Mouse (Mus musculus): ENCODE results near the gene Adam15. TPM values are rescaled to one million over a fixed set of nuclear protein-coding genes. Genes with fewer than 3 reads are reported as not detected.

Gene Adam15
- polyA plus RNA-seq, 1 experiment from 2014 or later: 24.1 TPM

GRCm38 (mm10) chr3:89390111-89390515, 40.3 kb upstream of the Adam15 start:
- no peak overlapping the region for H3K4me3 ChIP-seq
- H3K4me2 ChIP-seq: no peak overlapping the region
- H3K4me1 ChIP-seq: peaks cover 54% of the 10 kb centered on the region
- no peaks in the 10 kb centered on the region for H3K9me3 ChIP-seq (replicated peaks)
- H3K27ac ChIP-seq: no peak overlapping the region
- 48% methylated on average over 5 of the region's 5 CpGs for WGBS
- peaks cover 21% of the 10 kb centered on the region for H3K27me3 ChIP-seq
- H3K36me3 ChIP-seq (ENCODE audit: poor library complexity, severe bottlenecking): no peaks in the 10 kb centered on the region
- no peak overlapping the region for H3K9ac ChIP-seq
- no peak for ATAC-seq

- Histone ChIP-seq H3K4me1 (peaks cover 49% of the 10 kb centered on the region), H3K36me3 (ENCODE audit: poor library complexity, severe bottlenecking) (no peaks in the 10 kb centered on the region), H3K4me3 (no peak overlapping the region), H3K9ac (no peak overlapping the region), H3K27ac (no peak overlapping the region), H3K9me3 (replicated peaks) (no peaks in the 10 kb centered on the region), H3K27me3 (peaks cover 18% of the 10 kb centered on the region), H3K4me2 (no peak overlapping the region)
- WGBS: 71% methylated on average over 6 of the region's 6 CpGs
- ATAC-seq: peak; percentile 7; the same call in 1 of the 2 replicates
Observed at GRCm38 (mm10) chr3:89388901-89389740, 39.3 kb upstream of the Adam15 start.

GRCm38 (mm10) chr3:89388134-89388881, 38.5 kb upstream of the Adam15 start:
- Histone ChIP-seq H3K4me3 (no peak overlapping the region), H3K36me3 (ENCODE audit: poor library complexity, severe bottlenecking) (no peaks in the 10 kb centered on the region), H3K9me3 (replicated peaks) (no peaks in the 10 kb centered on the region), H3K4me2 (no peak overlapping the region), H3K4me1 (peaks cover 44% of the 10 kb centered on the region), H3K9ac (no peak overlapping the region), H3K27me3 (peaks cover 18% of the 10 kb centered on the region), H3K27ac (no peak overlapping the region)
- ATAC-seq: peak; percentile 12; the same call in 1 of the 2 replicates
- 78% methylated on average over 11 of the region's 11 CpGs for WGBS

GRCm38 (mm10) chr3:89387632-89388031, 37.8 kb upstream of the Adam15 start:
- Histone ChIP-seq H3K36me3 (ENCODE audit: poor library complexity, severe bottlenecking) (no peaks in the 10 kb centered on the region), H3K9me3 (replicated peaks) (no peaks in the 10 kb centered on the region), H3K27me3 (peaks cover 13% of the 10 kb centered on the region), H3K27ac (no peak overlapping the region), H3K9ac (no peak overlapping the region), H3K4me2 (no peak overlapping the region), H3K4me3 (no peak overlapping the region), H3K4me1 (peaks cover 39% of the 10 kb centered on the region)
- WGBS: 72% methylated on average over 11 of the region's 11 CpGs
- no peak for ATAC-seq

- no peaks in the 10 kb centered on the region for H3K36me3 ChIP-seq (ENCODE audit: poor library complexity, severe bottlenecking)
- WGBS: 56% methylated on average over 17 of the region's 17 CpGs
- H3K4me1 ChIP-seq: peaks cover 30% of the 10 kb centered on the region
- peaks cover 4% of the 10 kb centered on the region for H3K27me3 ChIP-seq
- H3K9me3 ChIP-seq (replicated peaks): no peaks in the 10 kb centered on the region
- no peak for ATAC-seq
- no peak overlapping the region for H3K4me2 ChIP-seq
- H3K4me3 ChIP-seq: no peak overlapping the region
- H3K27ac ChIP-seq: no peak overlapping the region
- H3K9ac ChIP-seq: no peak overlapping the region
Observed at GRCm38 (mm10) chr3:89386438-89387420, 36.9 kb upstream of the Adam15 start.

- H3K9me3 ChIP-seq (replicated peaks): no peaks in the 10 kb centered on the region
- ATAC-seq: no peak
- H3K4me2 ChIP-seq: no peak overlapping the region
- peaks cover 17% of the 10 kb centered on the region for H3K4me1 ChIP-seq
- no peak overlapping the region for H3K9ac ChIP-seq
- H3K27me3 ChIP-seq: 0 out of 2 replicates have a peak, but pooled peaks cover 4% of the 10 kb centered on the region
- no peak overlapping the region for H3K27ac ChIP-seq
- H3K36me3 ChIP-seq (ENCODE audit: poor library complexity, severe bottlenecking): no peaks in the 10 kb centered on the region
- H3K4me3 ChIP-seq: no peak overlapping the region
- 35% methylated on average over 11 of the region's 11 CpGs for WGBS
Observed at GRCm38 (mm10) chr3:89385451-89385850, 35.7 kb upstream of the Adam15 start.

- H3K27me3 ChIP-seq: 0 out of 2 replicates have a peak, but pooled peaks cover 4% of the 10 kb centered on the region
- H3K4me1 ChIP-seq: peaks cover 11% of the 10 kb centered on the region; the same call in 1 of the 2 replicates
- ATAC-seq: no peak
- WGBS: 50% methylated on average over 11 of the region's 12 CpGs
- no peak overlapping the region for H3K4me3 ChIP-seq
- H3K36me3 ChIP-seq (ENCODE audit: poor library complexity, severe bottlenecking): no peaks in the 10 kb centered on the region
- no peak overlapping the region for H3K4me2 ChIP-seq
- no peak overlapping the region for H3K27ac ChIP-seq
- no peak overlapping the region for H3K9ac ChIP-seq
- H3K9me3 ChIP-seq (replicated peaks): no peaks in the 10 kb centered on the region
Observed at GRCm38 (mm10) chr3:89384331-89385076, 34.7 kb upstream of the Adam15 start.

GRCm38 (mm10) chr3:89383651-89384255, 34.0 kb upstream of the Adam15 start:
- H3K4me3 ChIP-seq: no peak overlapping the region
- no peaks in the 10 kb centered on the region for H3K36me3 ChIP-seq (ENCODE audit: poor library complexity, severe bottlenecking)
- H3K9ac ChIP-seq: no peak overlapping the region
- WGBS: 84% methylated on average over 5 of the region's 5 CpGs
- no peaks in the 10 kb centered on the region for H3K9me3 ChIP-seq (replicated peaks)
- 0 out of 2 replicates have a peak, but pooled peaks cover 4% of the 10 kb centered on the region for H3K27me3 ChIP-seq
- no peak for ATAC-seq
- H3K4me1 ChIP-seq: peaks cover 14% of the 10 kb centered on the region
- no peak overlapping the region for H3K4me2 ChIP-seq
- H3K27ac ChIP-seq: no peak overlapping the region

GRCm38 (mm10) chr3:89382950-89383349, 33.2 kb upstream of the Adam15 start:
- Histone ChIP-seq H3K36me3 (ENCODE audit: poor library complexity, severe bottlenecking) (no peaks in the 10 kb centered on the region), H3K4me3 (no peak overlapping the region), H3K9me3 (replicated peaks) (no peaks in the 10 kb centered on the region), H3K27ac (no peak overlapping the region), H3K27me3 (0 out of 2 replicates have a peak, but pooled peaks cover 4% of the 10 kb centered on the region), H3K9ac (no peak overlapping the region), H3K4me2 (no peak overlapping the region), H3K4me1 (peaks cover 18% of the 10 kb centered on the region)
- ATAC-seq: no peak
- WGBS: 81% methylated on average over 5 of the region's 5 CpGs

- no peak for ATAC-seq
- no peak overlapping the region for H3K4me3 ChIP-seq
- H3K27me3 ChIP-seq: 0 out of 2 replicates have a peak, but pooled peaks cover 4% of the 10 kb centered on the region
- H3K9ac ChIP-seq: no peak overlapping the region
- H3K36me3 ChIP-seq (ENCODE audit: poor library complexity, severe bottlenecking): no peaks in the 10 kb centered on the region
- H3K4me1 ChIP-seq: peaks cover 15% of the 10 kb centered on the region
- H3K27ac ChIP-seq: no peak overlapping the region
- H3K9me3 ChIP-seq (replicated peaks): no peaks in the 10 kb centered on the region
- WGBS: 85% methylated on average over 9 of the region's 9 CpGs
- no peak overlapping the region for H3K4me2 ChIP-seq
Observed at GRCm38 (mm10) chr3:89382033-89382882, 32.5 kb upstream of the Adam15 start.
